Mouse (Mus musculus) olfactory bulb, adult 2 months (tissue): ENCODE results near the gene Hoxa5.

Experiments used
- CTCF ChIP-seq: fragments of 200-500 bp; IDR thresholded peaks from 2 replicates; pipeline ENCODE4 v1.5.1; 2012; ENCODE audit warnings: low read depth, mild to moderate bottlenecking, low read length, moderate library complexity; ENCODE audit not compliant: insufficient read depth
- POLR2A ChIP-seq: fragments of 200-500 bp; IDR thresholded peaks from 2 replicates; pipeline ENCODE4 v1.6.1; 2012; ENCODE audit warnings: mild to moderate bottlenecking, low read depth, low read length, moderate library complexity; ENCODE audit not compliant: insufficient read depth

- TF ChIP-seq CTCF = no peak
- no peak for TF ChIP-seq POLR2A
Observed at GRCm38 (mm10) chr6:52156551-52157200, 47.7 kb downstream of the Hoxa5 start.
